Mouse (Mus musculus) heart, postnatal 0 days (tissue): Measurements from ENCODE around the gene Cib3.

Experiments
- CTCF ChIP-seq: IDR thresholded peaks from 2 replicates; pipeline ENCODE4 v1.5.1; 2016; ENCODE audit warnings: antibody characterized with exemption, control low read depth, low read depth
- EP300 ChIP-seq: IDR thresholded peaks from 2 replicates; pipeline ENCODE4 v1.6.1; 2016; ENCODE audit warnings: antibody characterized with exemption, low read depth

- TF ChIP-seq CTCF = no peak
- no peak for TF ChIP-seq EP300
Measured at GRCm38 (mm10) chr8:72169098-72169668, 43.5 kb downstream of the Cib3 start.
